Mouse (Mus musculus) hematopoietic multipotent progenitor cell, adult 10-12 weeks (in vitro differentiated cells): ENCODE results near the gene Rasef. TPM values are rescaled to one million over a fixed set of nuclear protein-coding genes. Genes with fewer than 3 reads are reported as not detected.

ENCODE experiments used
- polyA plus RNA-seq: library from polyadenylated mRNA; stranded (reverse); fragments of >175 nt; gene quantifications from 2 replicates; pipeline ENCODE4 v1.2.3, GENCODE M21; 2012; ENCODE audit warnings: low replicate concordance

The Rasef gene
- polyA plus RNA-seq = not detected in 2 replicates

GRCm38 (mm10) chr4:73790260-73791185 is at the start of gene Rasef:
Gene Rasef (minus strand): TSS chr4:73790994.

GRCm38 (mm10) chr4:73683216-73683615 is 107.6 kb downstream of the Rasef start, which contains the start of gene Gm428:
Gene Gm428 (plus strand): TSS chr4:73683516.

GRCm38 (mm10) chr4:73668054-73668453 is 122.7 kb downstream of the Rasef start, which contains the start of gene Gm11239:
Gene Gm11239 (plus strand): TSS chr4:73668354.

Other genes with a start within 250 kb of the Rasef start
- not detected in 2 replicates for gene Gm11238, start 183.1 kb downstream of the Rasef start, polyA plus RNA-seq
- not detected in 2 replicates for gene Gm11237, start 168.0 kb downstream of the Rasef start, polyA plus RNA-seq
- not detected in 2 replicates for gene Gm11236, start 152.9 kb downstream of the Rasef start, polyA plus RNA-seq
- not detected in 2 replicates for gene Gm11239, start 122.6 kb downstream of the Rasef start, polyA plus RNA-seq
- not detected in 2 replicates for gene Gm428, start 107.5 kb downstream of the Rasef start, polyA plus RNA-seq
- not detected in 2 replicates for gene Gm11758, start 85.3 kb upstream of the Rasef start, polyA plus RNA-seq
- not detected in 2 replicates for gene Gm11757, start 100.1 kb upstream of the Rasef start, polyA plus RNA-seq
- gene Gm13871, start 115.0 kb upstream of the Rasef start, polyA plus RNA-seq = not detected in 2 replicates
- gene Gm11756, start 129.8 kb upstream of the Rasef start, polyA plus RNA-seq = not detected in 2 replicates
- gene 2310002L09Rik, start 159.9 kb upstream of the Rasef start, polyA plus RNA-seq = not detected in 2 replicates
- 0.04 TPM in 1 of 2 replicates, not detected in the other for gene Frmd3, start 222.4 kb upstream of the Rasef start, polyA plus RNA-seq